Mouse (Mus musculus): Measurements from ENCODE around the gene Ccpg1os. TPM values are rescaled to one million over a fixed set of nuclear protein-coding genes. Genes with fewer than 3 reads are reported as not detected.

Gene Ccpg1os
- polyA plus RNA-seq, 1 experiment from 2014 or later = 2.2 TPM

DNA sequence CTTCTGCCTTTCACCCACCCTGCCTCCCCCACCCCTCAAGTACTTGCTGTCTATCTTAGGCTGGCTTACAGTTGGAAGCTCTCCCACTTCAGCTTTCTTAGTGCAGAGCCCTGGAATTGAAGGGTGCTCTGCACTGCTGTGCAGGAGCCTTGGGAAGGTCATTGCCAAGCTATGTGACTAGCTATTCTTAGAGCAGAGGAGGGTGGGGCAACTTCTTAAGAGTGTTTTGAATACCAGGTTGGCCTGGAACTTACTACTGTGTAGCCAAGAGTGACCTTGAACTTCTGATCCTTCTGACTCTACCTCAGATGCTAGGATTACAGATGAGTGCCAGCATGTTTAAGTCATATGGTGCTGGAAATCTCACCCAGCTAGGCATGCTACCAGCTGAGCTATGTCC is 11.0 kb upstream of the Ccpg1os start:
- no peak for ATAC-seq (ENCODE audit: low read depth)
- Histone ChIP-seq H3K4me3 (ENCODE audit: low read depth, low read length) (no peak overlapping the region), H3K4me2 (ENCODE audit: low read depth, low read length) (no peak overlapping the region)

DNA sequence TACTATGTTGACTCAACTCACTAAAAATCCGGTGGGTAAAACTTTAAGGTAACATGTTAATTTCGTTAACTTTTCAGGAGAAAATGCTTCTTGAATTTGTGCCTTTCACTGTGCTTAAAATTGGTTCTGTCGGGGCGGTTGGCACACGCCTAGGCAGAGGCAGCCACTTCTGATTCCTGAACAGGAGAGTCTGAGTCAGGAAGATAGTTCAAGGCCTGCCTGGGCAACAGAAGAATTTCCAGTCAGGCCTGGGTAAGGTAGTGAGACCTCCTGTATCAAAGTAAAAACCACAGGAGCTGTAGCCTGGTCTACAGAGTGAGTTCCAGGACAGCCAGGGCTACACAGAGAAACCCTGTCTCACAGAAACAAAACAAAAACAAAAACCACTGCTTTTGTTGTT is 7.4 kb upstream of the Ccpg1os start:
- peaks cover 3% of the 10 kb centered on the region; the same call in 1 of the 2 replicates for H3K4me1 ChIP-seq (ENCODE audit: control insufficient read depth, low read depth, low read length)
- H3K9ac ChIP-seq (ENCODE audit: low read depth, low read length) = no peak overlapping the region
- 72% methylated on average over 5 of the region's 5 CpGs for WGBS (ENCODE audit: insufficient replicate concordance)
- H3K27ac ChIP-seq (ENCODE audit: low read length) = no peak overlapping the region
- H3K9me3 ChIP-seq (replicated peaks; ENCODE audit: control insufficient read depth, low read length) = no peaks in the 10 kb centered on the region
- ATAC-seq (ENCODE audit: low read depth) = no peak
- no peak overlapping the region for H3K4me3 ChIP-seq (ENCODE audit: low read depth, low read length)
- H3K27me3 ChIP-seq (ENCODE audit: control insufficient read depth, insufficient read depth, low read depth, low read length) = no peaks in the 10 kb centered on the region
- no peaks in the 10 kb centered on the region for H3K36me3 ChIP-seq (ENCODE audit: control insufficient read depth, insufficient read depth)
- no peak overlapping the region for H3K4me2 ChIP-seq (ENCODE audit: low read depth, low read length)

More for the DNA sequence above, 11.0 kb upstream of the Ccpg1os start:
- no peaks in the 10 kb centered on the region for H3K4me1 ChIP-seq (ENCODE audit: control insufficient read depth, low read depth, low read length)
- no peaks in the 10 kb centered on the region for H3K9me3 ChIP-seq (replicated peaks; ENCODE audit: control insufficient read depth, low read length)
- H3K9ac ChIP-seq (ENCODE audit: low read depth, low read length) = no peak overlapping the region
- no peaks in the 10 kb centered on the region for H3K36me3 ChIP-seq (ENCODE audit: control insufficient read depth, insufficient read depth)
- no peaks in the 10 kb centered on the region for H3K27me3 ChIP-seq (ENCODE audit: control insufficient read depth, insufficient read depth, low read depth, low read length)
- no peak overlapping the region for H3K27ac ChIP-seq (ENCODE audit: low read length)

- WGBS (ENCODE audit: insufficient replicate concordance) = 64% methylated on average over 2 of the region's 2 CpGs
- H3K4me1 ChIP-seq (ENCODE audit: control insufficient read depth, low read depth, low read length) = peaks cover 6% of the 10 kb centered on the region; the same call in 1 of the 2 replicates
- H3K36me3 ChIP-seq (ENCODE audit: control insufficient read depth, insufficient read depth) = no peaks in the 10 kb centered on the region
- no peak for ATAC-seq (ENCODE audit: low read depth)
- H3K27ac ChIP-seq (ENCODE audit: low read length) = no peak overlapping the region
- no peaks in the 10 kb centered on the region for H3K9me3 ChIP-seq (replicated peaks; ENCODE audit: control insufficient read depth, low read length)
- no peak overlapping the region for H3K4me3 ChIP-seq (ENCODE audit: low read depth, low read length)
- H3K4me2 ChIP-seq (ENCODE audit: low read depth, low read length) = no peak overlapping the region
- H3K27me3 ChIP-seq (ENCODE audit: control insufficient read depth, insufficient read depth, low read depth, low read length) = no peaks in the 10 kb centered on the region
- H3K9ac ChIP-seq (ENCODE audit: low read depth, low read length) = no peak overlapping the region
These were observed 6.2 kb upstream of the Ccpg1os start for GRCm38 (mm10) chr9:72991420-72991819.

GRCm38 (mm10) chr9:72988706-72989105 is 3.5 kb upstream of the Ccpg1os start:
- peaks cover 19% of the 10 kb centered on the region for H3K4me1 ChIP-seq (ENCODE audit: control insufficient read depth, low read depth, low read length)
- 75% methylated on average over 5 of the region's 5 CpGs for WGBS (ENCODE audit: insufficient replicate concordance)

GRCm38 (mm10) chr9:72987703-72988102 is 2.5 kb upstream of the Ccpg1os start:
- peaks cover 19% of the 10 kb centered on the region for H3K4me1 ChIP-seq (ENCODE audit: control insufficient read depth, low read depth, low read length)
- WGBS (ENCODE audit: insufficient replicate concordance) = 44% methylated on average over 3 of the region's 3 CpGs
- H3K4me3 ChIP-seq (ENCODE audit: low read depth, low read length) = no peak overlapping the region
- no peak overlapping the region for H3K27ac ChIP-seq (ENCODE audit: low read length)
- no peaks in the 10 kb centered on the region for H3K36me3 ChIP-seq (ENCODE audit: control insufficient read depth, insufficient read depth)
- no peaks in the 10 kb centered on the region for H3K9me3 ChIP-seq (replicated peaks; ENCODE audit: control insufficient read depth, low read length)
- H3K9ac ChIP-seq (ENCODE audit: low read depth, low read length) = no peak overlapping the region
- no peaks in the 10 kb centered on the region for H3K27me3 ChIP-seq (ENCODE audit: control insufficient read depth, insufficient read depth, low read depth, low read length)
- no peak overlapping the region for H3K4me2 ChIP-seq (ENCODE audit: low read depth, low read length)
- no peak for ATAC-seq (ENCODE audit: low read depth)

More at GRCm38 (mm10) chr9:72988706-72989105, 3.5 kb upstream of the Ccpg1os start:
- no peak overlapping the region for H3K9ac ChIP-seq (ENCODE audit: low read depth, low read length)
- H3K4me3 ChIP-seq (ENCODE audit: low read depth, low read length) = no peak overlapping the region
- H3K9me3 ChIP-seq (replicated peaks; ENCODE audit: control insufficient read depth, low read length) = no peaks in the 10 kb centered on the region
- H3K4me2 ChIP-seq (ENCODE audit: low read depth, low read length) = no peak overlapping the region
- no peak for ATAC-seq (ENCODE audit: low read depth)
- H3K27me3 ChIP-seq (ENCODE audit: control insufficient read depth, insufficient read depth, low read depth, low read length) = no peaks in the 10 kb centered on the region
- H3K36me3 ChIP-seq (ENCODE audit: control insufficient read depth, insufficient read depth) = no peaks in the 10 kb centered on the region
- H3K27ac ChIP-seq (ENCODE audit: low read length) = no peak overlapping the region

- Histone ChIP-seq H3K9me3 (replicated peaks; ENCODE audit: control insufficient read depth, low read length) (no peaks in the 10 kb centered on the region), H3K27me3 (ENCODE audit: control insufficient read depth, insufficient read depth, low read depth, low read length) (no peaks in the 10 kb centered on the region), H3K4me3 (ENCODE audit: low read depth, low read length) (no peak overlapping the region), H3K27ac (ENCODE audit: low read length) (no peak overlapping the region), H3K4me2 (ENCODE audit: low read depth, low read length) (no peak overlapping the region), H3K4me1 (ENCODE audit: control insufficient read depth, low read depth, low read length) (peaks cover 16% of the 10 kb centered on the region), H3K9ac (ENCODE audit: low read depth, low read length) (no peak overlapping the region), H3K36me3 (ENCODE audit: control insufficient read depth, insufficient read depth) (no peaks in the 10 kb centered on the region)
- ATAC-seq (ENCODE audit: low read depth) = no peak
- 46% methylated on average over 2 of the region's 2 CpGs for WGBS (ENCODE audit: insufficient replicate concordance)
These were observed 2.1 kb downstream of the Ccpg1os start for GRCm38 (mm10) chr9:72983066-72983465.

- no peaks in the 10 kb centered on the region for H3K27me3 ChIP-seq (ENCODE audit: control insufficient read depth, insufficient read depth, low read depth, low read length)
- H3K4me2 ChIP-seq (ENCODE audit: low read depth, low read length) = no peak overlapping the region
- ATAC-seq (ENCODE audit: low read depth) = no peak
- H3K4me1 ChIP-seq (ENCODE audit: control insufficient read depth, low read depth, low read length) = no peaks in the 10 kb centered on the region
- no peaks in the 10 kb centered on the region for H3K36me3 ChIP-seq (ENCODE audit: control insufficient read depth, insufficient read depth)
- no peak overlapping the region for H3K27ac ChIP-seq (ENCODE audit: low read length)
- H3K4me3 ChIP-seq (ENCODE audit: low read depth, low read length) = no peak overlapping the region
- 65% methylated on average over 1 of the region's 1 CpGs for whole genome bisulfite sequencing (ENCODE audit: insufficient replicate concordance)
- H3K9me3 ChIP-seq (replicated peaks; ENCODE audit: control insufficient read depth, low read length) = no peaks in the 10 kb centered on the region
- H3K9ac ChIP-seq (ENCODE audit: low read depth, low read length) = no peak overlapping the region
These were observed 9.9 kb downstream of the Ccpg1os start for GRCm38 (mm10) chr9:72975242-72975641.

DNA sequence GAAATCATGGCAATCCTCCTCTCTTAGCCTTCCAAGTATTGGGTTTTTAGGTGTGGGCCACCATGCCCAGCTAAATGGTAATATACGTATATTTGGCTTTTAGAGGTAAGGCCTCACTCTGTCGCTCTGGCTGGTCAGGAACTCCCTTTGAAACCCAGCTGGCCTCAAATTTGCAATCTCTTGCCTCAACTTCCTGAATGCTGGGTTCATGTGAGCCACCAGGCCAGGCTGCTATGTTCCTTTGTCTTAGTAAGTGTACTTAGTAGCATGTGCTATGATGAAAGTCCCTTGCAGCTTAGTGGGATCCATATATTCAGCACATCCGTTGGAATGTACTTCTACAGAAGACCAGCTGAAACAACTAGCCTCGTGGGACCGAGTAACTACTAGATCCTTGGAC is 10.4 kb downstream of the Ccpg1os start:
- H3K36me3 ChIP-seq (ENCODE audit: control insufficient read depth, insufficient read depth) = no peaks in the 10 kb centered on the region
- H3K9me3 ChIP-seq (replicated peaks; ENCODE audit: control insufficient read depth, low read length) = no peaks in the 10 kb centered on the region
- H3K27ac ChIP-seq (ENCODE audit: low read length) = no peak overlapping the region
- 60% methylated on average over 5 of the region's 5 CpGs for WGBS (ENCODE audit: insufficient replicate concordance)
- ATAC-seq (ENCODE audit: low read depth) = no peak
- H3K4me1 ChIP-seq (ENCODE audit: control insufficient read depth, low read depth, low read length) = no peaks in the 10 kb centered on the region
- no peaks in the 10 kb centered on the region for H3K27me3 ChIP-seq (ENCODE audit: control insufficient read depth, insufficient read depth, low read depth, low read length)
- H3K4me2 ChIP-seq (ENCODE audit: low read depth, low read length) = no peak overlapping the region
- no peak overlapping the region for H3K9ac ChIP-seq (ENCODE audit: low read depth, low read length)
- H3K4me3 ChIP-seq (ENCODE audit: low read depth, low read length) = no peak overlapping the region

DNA sequence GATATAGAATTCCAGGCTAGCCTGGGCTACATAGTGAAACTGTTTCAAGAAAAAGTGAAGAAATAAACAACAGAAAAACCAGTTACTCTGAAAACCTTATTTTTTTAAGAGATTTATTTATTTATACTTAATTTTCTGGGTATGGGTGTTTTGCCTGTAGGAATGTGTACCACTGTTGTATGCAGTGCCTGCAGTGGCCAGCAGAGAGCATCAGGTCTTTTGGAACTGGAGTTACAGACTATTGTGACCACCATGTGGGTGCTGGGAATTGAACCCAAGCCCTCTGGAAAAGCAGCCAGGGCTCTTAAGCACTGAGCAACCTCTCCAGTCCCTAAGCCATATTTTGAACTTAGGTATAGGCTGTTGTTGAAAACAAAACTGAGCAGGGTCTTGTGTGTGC is 12.2 kb downstream of the Ccpg1os start:
- Histone ChIP-seq H3K4me2 (ENCODE audit: low read depth, low read length) (no peak overlapping the region), H3K4me3 (ENCODE audit: low read depth, low read length) (no peak overlapping the region), H3K4me1 (ENCODE audit: control insufficient read depth, low read depth, low read length) (no peaks in the 10 kb centered on the region), H3K27me3 (ENCODE audit: control insufficient read depth, insufficient read depth, low read depth, low read length) (no peaks in the 10 kb centered on the region), H3K9me3 (replicated peaks; ENCODE audit: control insufficient read depth, low read length) (no peaks in the 10 kb centered on the region), H3K9ac (ENCODE audit: low read depth, low read length) (no peak overlapping the region), H3K27ac (ENCODE audit: low read length) (no peak overlapping the region), H3K36me3 (ENCODE audit: control insufficient read depth, insufficient read depth) (no peaks in the 10 kb centered on the region)
- no peak for ATAC-seq (ENCODE audit: low read depth)

DNA sequence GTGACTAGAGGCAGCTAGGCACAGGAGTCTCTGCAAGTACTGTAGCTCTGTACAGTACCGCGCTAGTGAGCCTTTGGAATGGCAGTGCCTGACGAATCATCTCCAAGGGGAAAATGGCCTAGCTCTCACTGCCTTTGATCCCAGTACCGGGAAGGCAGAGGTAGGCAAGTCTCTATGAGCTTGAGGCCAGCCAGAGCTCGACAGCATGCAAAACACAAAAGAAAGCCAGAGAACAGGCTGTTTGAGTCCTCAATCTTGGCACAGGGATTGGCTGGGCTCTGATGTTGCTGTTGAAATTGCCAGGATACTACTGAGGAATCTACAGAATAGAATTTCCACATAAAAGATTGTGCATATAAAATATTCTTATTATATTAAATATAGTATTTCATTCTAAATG is 12.7 kb downstream of the Ccpg1os start:
- Histone ChIP-seq H3K4me2 (ENCODE audit: low read depth, low read length) (no peak overlapping the region), H3K27ac (ENCODE audit: low read length) (no peak overlapping the region), H3K9ac (ENCODE audit: low read depth, low read length) (no peak overlapping the region), H3K4me1 (ENCODE audit: control insufficient read depth, low read depth, low read length) (no peaks in the 10 kb centered on the region), H3K4me3 (ENCODE audit: low read depth, low read length) (no peak overlapping the region), H3K9me3 (replicated peaks; ENCODE audit: control insufficient read depth, low read length) (no peaks in the 10 kb centered on the region), H3K27me3 (ENCODE audit: control insufficient read depth, insufficient read depth, low read depth, low read length) (no peaks in the 10 kb centered on the region), H3K36me3 (ENCODE audit: control insufficient read depth, insufficient read depth) (no peaks in the 10 kb centered on the region)
- no peak for ATAC-seq (ENCODE audit: low read depth)
- WGBS (ENCODE audit: insufficient replicate concordance) = 72% methylated on average over 5 of the region's 5 CpGs

All from liver, embryonic 16.5 days (tissue).